Mouse (Mus musculus): ENCODE measurements around the gene Hoxd11. TPM values are rescaled to one million over a fixed set of nuclear protein-coding genes. Genes with fewer than 3 reads are reported as not detected.

The Hoxd11 gene
- polyA plus RNA-seq, 1 experiment from 2014 or later, result not detected

- under 1% methylated on average over 31 of the region's 31 CpGs for WGBS
- H3K36me3 ChIP-seq, result no peaks in the 10 kb centered on the region
- H3K4me2 ChIP-seq (replicated peaks), result no peak overlapping the region
- H3K27ac ChIP-seq (replicated peaks), result no peak overlapping the region
- no peaks in the 10 kb centered on the region for H3K9me3 ChIP-seq
- H3K4me1 ChIP-seq, result peaks cover under 1% of the 10 kb centered on the region
- no peak for ATAC-seq (replicated peaks)
- H3K27me3 ChIP-seq, result peaks cover 97% of the 10 kb centered on the region
- no peak overlapping the region for H3K9ac ChIP-seq (replicated peaks)
- no peak overlapping the region for H3K4me3 ChIP-seq
Observed at GRCm38 (mm10) chr2:74687698-74688555, 8.6 kb downstream of the Hoxd11 start.

DNA sequence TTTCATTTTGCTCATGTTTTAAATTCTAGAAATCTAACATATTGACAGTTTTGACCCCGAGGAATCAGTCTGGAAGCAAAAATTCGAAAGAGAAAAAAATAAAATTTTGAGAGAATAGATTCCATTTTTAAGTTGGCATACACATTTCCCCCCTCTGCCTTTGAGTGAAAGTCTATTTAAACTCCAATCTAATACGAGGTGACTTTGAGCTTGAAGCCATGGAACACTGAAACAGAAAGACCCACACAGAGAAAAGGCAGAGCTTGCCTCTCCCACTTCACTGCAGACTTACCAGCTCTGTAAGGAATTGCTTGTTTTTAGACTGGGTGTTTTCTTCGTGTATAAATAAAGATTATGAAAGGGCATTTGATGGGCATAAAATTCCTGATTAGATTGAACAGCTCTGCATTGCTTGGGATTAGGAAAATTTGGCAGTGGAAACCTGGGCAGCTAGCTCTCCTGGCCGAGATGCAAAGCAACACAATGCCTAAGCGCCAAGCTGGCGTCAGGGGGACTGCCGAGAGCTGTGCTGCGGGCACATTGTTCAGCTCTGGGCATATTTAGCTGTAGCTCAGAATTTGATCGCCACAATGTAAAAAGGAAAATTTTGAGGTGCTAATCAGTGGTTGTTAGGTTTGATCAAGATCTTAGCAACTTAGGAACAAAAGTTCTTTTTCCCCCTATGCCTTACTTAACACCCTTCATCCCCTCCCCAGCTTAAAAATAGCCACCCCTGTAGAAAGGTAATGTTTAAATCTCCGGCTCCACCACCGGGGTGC is 9.6 kb downstream of the Hoxd11 start:
- H3K27me3 ChIP-seq, result peaks cover 97% of the 10 kb centered on the region
- no peak overlapping the region for H3K9ac ChIP-seq (replicated peaks)
- no peak overlapping the region for H3K4me2 ChIP-seq (replicated peaks)
- H3K27ac ChIP-seq (replicated peaks), result no peak overlapping the region
- H3K9me3 ChIP-seq, result no peaks in the 10 kb centered on the region
- no peak overlapping the region for H3K4me3 ChIP-seq
- no peaks in the 10 kb centered on the region for H3K36me3 ChIP-seq
- no peak for ATAC-seq (replicated peaks)
- 4% methylated on average over 12 of the region's 12 CpGs for WGBS
- H3K4me1 ChIP-seq, result no peaks in the 10 kb centered on the region

GRCm38 (mm10) chr2:74689574-74690337 is 10.4 kb downstream of the Hoxd11 start:
- H3K4me3 ChIP-seq, result no peak overlapping the region
- no peak overlapping the region for H3K4me2 ChIP-seq (replicated peaks)
- no peak overlapping the region for H3K9ac ChIP-seq (replicated peaks)
- under 1% methylated on average over 24 of the region's 24 CpGs for WGBS
- ATAC-seq (replicated peaks), result no peak
- H3K27ac ChIP-seq (replicated peaks), result no peak overlapping the region
- H3K4me1 ChIP-seq, result no peaks in the 10 kb centered on the region
- peaks cover 97% of the 10 kb centered on the region for H3K27me3 ChIP-seq
- no peaks in the 10 kb centered on the region for H3K9me3 ChIP-seq
- H3K36me3 ChIP-seq, result no peaks in the 10 kb centered on the region

DNA sequence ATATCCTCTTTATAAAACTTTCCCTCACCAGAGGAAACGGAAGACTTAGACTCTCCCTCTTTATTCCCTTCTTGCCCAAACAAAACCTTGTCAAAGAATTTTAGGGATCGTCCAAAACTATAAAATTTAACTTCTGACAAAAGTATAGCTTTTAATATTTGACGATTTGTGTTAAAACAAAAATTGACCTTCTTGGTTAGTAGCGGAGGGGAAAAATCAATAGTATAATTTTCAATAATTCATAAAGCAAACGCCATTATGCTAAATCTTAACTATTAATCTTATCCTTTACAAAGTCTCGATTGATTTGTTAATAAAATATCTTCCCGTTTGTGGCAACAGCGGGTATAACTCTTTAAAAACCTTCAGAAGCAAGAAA is 11.0 kb downstream of the Hoxd11 start:
- Histone ChIP-seq H3K36me3 (no peaks in the 10 kb centered on the region), H3K27ac (replicated peaks) (no peak overlapping the region), H3K4me3 (no peak overlapping the region), H3K4me2 (replicated peaks) (no peak overlapping the region), H3K27me3 (peaks cover 97% of the 10 kb centered on the region), H3K9me3 (no peaks in the 10 kb centered on the region), H3K4me1 (no peaks in the 10 kb centered on the region), H3K9ac (replicated peaks) (no peak overlapping the region)
- WGBS, result 10% methylated on average over 8 of the region's 8 CpGs
- ATAC-seq (replicated peaks), result no peak

DNA sequence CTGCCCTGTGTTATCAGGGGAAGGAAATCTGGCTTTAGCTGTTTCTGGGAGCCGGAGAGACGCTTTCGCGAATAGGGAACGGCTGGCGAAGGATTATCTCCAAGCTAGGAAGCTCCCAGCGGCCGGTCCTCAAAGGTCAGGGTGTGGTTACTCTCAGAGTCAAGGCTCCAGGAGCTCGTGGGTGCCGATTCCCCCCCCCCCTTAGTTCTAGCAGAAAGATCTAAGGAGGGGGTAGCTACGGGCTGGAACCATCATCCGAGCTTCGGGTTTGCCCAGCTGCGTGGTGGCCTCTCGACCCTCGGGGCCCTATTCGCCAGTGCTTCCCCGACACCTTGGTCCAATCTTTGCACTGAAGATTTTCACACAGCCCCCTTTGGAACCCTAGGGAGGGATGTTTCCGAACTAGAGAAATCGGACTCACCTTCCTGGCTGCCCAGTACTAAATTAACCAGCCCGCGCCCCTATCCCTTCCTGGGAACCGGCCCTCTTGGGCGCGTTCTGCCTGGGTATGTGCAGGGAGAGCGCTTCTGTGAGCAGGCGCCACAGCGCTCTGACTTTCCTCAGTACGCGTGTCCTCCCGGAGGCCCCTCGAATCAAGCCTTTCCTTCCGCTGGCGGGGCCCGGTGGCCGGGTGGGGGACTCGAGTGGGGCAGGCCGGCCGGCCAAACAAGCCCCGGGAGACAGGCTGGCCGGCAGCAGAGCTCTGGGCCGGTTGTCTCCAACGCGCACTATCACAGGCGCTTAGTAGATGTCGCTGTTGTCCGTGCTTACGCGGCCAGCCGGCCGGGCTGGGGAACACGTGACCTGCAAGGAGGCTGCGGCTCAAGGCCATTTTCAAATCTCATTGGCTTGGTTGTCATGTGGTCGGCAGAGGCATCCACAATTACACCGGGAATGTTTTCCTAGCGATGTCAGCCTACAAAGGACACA is 11.9 kb downstream of the Hoxd11 start, which contains the start of gene Hoxd10:
Hoxd10 (plus strand) TSS at position 903 of the 930 bp plus-strand sequence.
- H3K4me3 ChIP-seq, result no peak within 1 kb of the TSS

DNA sequence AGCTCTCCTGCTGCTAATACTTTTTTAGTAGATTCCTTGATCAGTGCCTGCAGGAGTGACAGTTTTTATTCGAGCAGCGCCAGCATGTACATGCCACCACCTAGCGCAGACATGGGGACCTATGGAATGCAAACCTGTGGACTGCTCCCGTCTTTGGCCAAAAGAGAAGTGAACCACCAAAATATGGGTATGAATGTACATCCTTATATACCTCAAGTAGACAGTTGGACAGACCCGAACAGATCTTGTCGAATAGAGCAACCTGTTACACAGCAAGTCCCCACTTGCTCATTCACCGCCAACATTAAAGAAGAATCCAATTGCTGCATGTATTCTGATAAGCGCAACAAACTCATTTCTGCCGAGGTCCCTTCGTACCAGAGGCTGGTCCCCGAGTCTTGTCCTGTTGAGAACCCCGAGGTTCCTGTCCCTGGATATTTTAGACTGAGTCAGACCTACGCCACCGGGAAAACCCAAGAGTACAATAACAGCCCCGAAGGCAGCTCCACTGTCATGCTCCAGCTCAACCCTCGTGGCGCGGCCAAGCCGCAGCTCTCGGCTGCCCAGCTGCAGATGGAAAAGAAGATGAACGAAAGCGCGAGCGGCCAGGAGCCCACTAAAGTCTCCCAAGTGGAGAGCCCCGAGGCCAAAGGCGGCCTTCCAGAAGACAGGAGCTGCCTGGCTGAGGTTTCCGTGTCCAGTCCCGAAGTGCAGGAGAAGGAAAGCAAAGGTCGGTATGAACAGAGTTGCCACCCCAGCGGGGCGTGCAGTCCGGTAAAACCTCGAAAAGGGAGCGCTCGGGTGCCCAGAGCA is 12.8 kb downstream of the Hoxd11 start:
- Histone ChIP-seq H3K4me2 (replicated peaks) (no peak overlapping the region), H3K4me3 (no peak overlapping the region), H3K27me3 (peaks cover 98% of the 10 kb centered on the region), H3K27ac (replicated peaks) (no peak overlapping the region), H3K9ac (replicated peaks) (no peak overlapping the region), H3K36me3 (no peaks in the 10 kb centered on the region), H3K9me3 (no peaks in the 10 kb centered on the region), H3K4me1 (no peaks in the 10 kb centered on the region)
- 4% methylated on average over 35 of the region's 35 CpGs for WGBS
- ATAC-seq (replicated peaks), result no peak

More for the DNA sequence above, 11.9 kb downstream of the Hoxd11 start, which contains the start of gene Hoxd10:
- Histone ChIP-seq H3K27ac (replicated peaks) (no peak within 1 kb of the TSS), H3K9ac (replicated peaks) (no peak within 1 kb of the TSS), H3K36me3 (no peaks in the 10 kb centered on the region), H3K27me3 (peaks cover 98% of the 10 kb centered on the region), H3K4me1 (no peaks in the 10 kb centered on the region), H3K9me3 (no peaks in the 10 kb centered on the region), H3K4me2 (replicated peaks) (no peak within 1 kb of the TSS)
- WGBS, result 1% methylated on average over 56 of the region's 56 CpGs
- ATAC-seq (replicated peaks), result no peak

GRCm38 (mm10) chr2:74692808-74693431 is 13.6 kb downstream of the Hoxd11 start:
- no peaks in the 10 kb centered on the region for H3K9me3 ChIP-seq
- peaks cover 5% of the 10 kb centered on the region for H3K4me1 ChIP-seq
- no peak overlapping the region for H3K4me3 ChIP-seq
- H3K9ac ChIP-seq (replicated peaks), result no peak overlapping the region
- H3K4me2 ChIP-seq (replicated peaks), result no peak overlapping the region
- no peak for ATAC-seq (replicated peaks)
- peaks cover 98% of the 10 kb centered on the region for H3K27me3 ChIP-seq
- no peaks in the 10 kb centered on the region for H3K36me3 ChIP-seq
- H3K27ac ChIP-seq (replicated peaks), result no peak overlapping the region
- WGBS, result 1% methylated on average over 20 of the region's 20 CpGs

DNA sequence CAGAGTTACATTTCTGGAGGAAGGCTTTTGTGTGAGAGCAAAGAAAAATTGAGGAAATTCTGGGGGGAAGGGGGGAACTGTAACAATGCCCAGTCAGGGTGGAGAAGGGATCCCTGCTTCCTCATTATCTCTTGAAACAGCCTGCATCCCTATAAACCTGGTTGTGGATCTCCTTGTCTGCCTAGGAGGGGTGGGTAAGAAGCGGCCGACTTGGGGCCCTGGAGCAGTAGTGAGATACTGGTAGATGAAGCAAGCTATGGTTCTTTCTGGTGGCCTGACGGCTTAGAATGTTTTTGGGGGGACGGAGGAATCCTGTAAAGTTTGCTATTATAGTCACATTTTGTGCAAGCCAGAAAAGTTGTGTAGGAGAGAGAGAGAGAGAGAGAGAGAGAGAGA is 14.1 kb downstream of the Hoxd11 start:
- ATAC-seq (replicated peaks), result no peak
- Histone ChIP-seq H3K9me3 (no peaks in the 10 kb centered on the region), H3K4me2 (replicated peaks) (no peak overlapping the region), H3K27me3 (peaks cover 97% of the 10 kb centered on the region), H3K4me1 (peaks cover 11% of the 10 kb centered on the region), H3K36me3 (no peaks in the 10 kb centered on the region), H3K4me3 (no peak overlapping the region), H3K9ac (replicated peaks) (no peak overlapping the region), H3K27ac (replicated peaks) (no peak overlapping the region)
- WGBS, result 10% methylated on average over 4 of the region's 4 CpGs

DNA sequence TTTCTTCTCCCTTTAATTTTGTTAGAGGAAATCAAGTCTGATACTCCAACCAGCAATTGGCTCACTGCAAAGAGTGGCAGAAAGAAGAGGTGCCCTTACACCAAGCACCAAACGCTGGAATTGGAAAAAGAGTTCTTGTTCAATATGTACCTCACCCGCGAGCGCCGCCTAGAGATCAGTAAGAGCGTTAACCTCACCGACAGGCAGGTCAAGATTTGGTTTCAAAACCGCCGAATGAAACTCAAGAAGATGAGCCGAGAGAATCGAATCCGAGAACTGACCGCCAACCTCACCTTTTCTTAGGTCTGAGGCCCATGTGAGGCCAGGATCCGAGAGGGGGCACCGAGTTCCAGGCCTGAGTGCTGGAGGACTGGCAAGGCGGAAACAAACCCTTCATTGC is 14.7 kb downstream of the Hoxd11 start:
- H3K4me2 ChIP-seq (replicated peaks), result no peak overlapping the region

GRCm38 (mm10) chr2:74695383-74695782 is 16.0 kb downstream of the Hoxd11 start:
- Histone ChIP-seq H3K27me3 (peaks cover 97% of the 10 kb centered on the region), H3K36me3 (no peaks in the 10 kb centered on the region), H3K9me3 (no peaks in the 10 kb centered on the region), H3K9ac (replicated peaks) (no peak overlapping the region), H3K4me1 (peaks cover 12% of the 10 kb centered on the region), H3K4me3 (no peak overlapping the region), H3K27ac (replicated peaks) (no peak overlapping the region), H3K4me2 (replicated peaks) (no peak overlapping the region)
- no peak for ATAC-seq (replicated peaks)
- 7% methylated on average over 1 of the region's 1 CpGs for WGBS

More for the DNA sequence above, 14.7 kb downstream of the Hoxd11 start:
- peaks cover 12% of the 10 kb centered on the region for H3K4me1 ChIP-seq
- no peak for ATAC-seq (replicated peaks)
- no peaks in the 10 kb centered on the region for H3K36me3 ChIP-seq
- no peak overlapping the region for H3K27ac ChIP-seq (replicated peaks)
- no peak overlapping the region for H3K9ac ChIP-seq (replicated peaks)
- peaks cover 96% of the 10 kb centered on the region for H3K27me3 ChIP-seq
- no peak overlapping the region for H3K4me3 ChIP-seq
- WGBS, result 1% methylated on average over 16 of the region's 16 CpGs
- H3K9me3 ChIP-seq, result no peaks in the 10 kb centered on the region

All from forebrain, embryonic 15.5 days (tissue).